Mouse (Mus musculus) myocyte (in vitro differentiated cells): Measurements from ENCODE around the gene Tacc2.

Experiments used
- CEBPB ChIP-seq: IDR thresholded peaks from 2 replicates; pipeline ENCODE4 v1.6.1; 2011; ENCODE audit warnings: mild to moderate bottlenecking, moderate library complexity; ENCODE audit not compliant: poor library complexity, insufficient read depth, severe bottlenecking
- MYOD1 ChIP-seq, 3 experiments: IDR thresholded peaks; one replicate each; pipeline ENCODE4 v1.6.1; 2011; ENCODE audit warnings: control low read depth in 2 of 3, low read depth in 2 of 3, mild to moderate bottlenecking in 2 of 3, moderate library complexity in 1 of 3; ENCODE audit not compliant: insufficient read length in 2 of 3, control insufficient read depth in 1 of 3
- MYOG ChIP-seq, 3 experiments: IDR thresholded peaks; one replicate each; pipeline ENCODE4 v1.6.1; 2011; ENCODE audit warnings: control low read depth in 2 of 3, low read depth in 2 of 3, mild to moderate bottlenecking in 2 of 3; ENCODE audit not compliant: insufficient read length in 2 of 3, control insufficient read depth in 1 of 3, insufficient read depth in 1 of 3
- POLR2A ChIP-seq: IDR thresholded peaks from one replicate; pipeline ENCODE4 v1.6.1; 2011; ENCODE audit warnings: low read depth, mild to moderate bottlenecking, control low read depth, moderate library complexity; ENCODE audit not compliant: insufficient read length
- POLR2AphosphoS2 ChIP-seq: IDR thresholded peaks from one replicate; pipeline ENCODE4 v1.6.1; 2011; ENCODE audit warnings: low read depth, control low read depth; ENCODE audit not compliant: insufficient read length
- USF1 ChIP-seq: IDR thresholded peaks from one replicate; pipeline ENCODE4 v1.6.1; 2011; ENCODE audit warnings: low read depth, mild to moderate bottlenecking, control low read depth, moderate library complexity

DNA sequence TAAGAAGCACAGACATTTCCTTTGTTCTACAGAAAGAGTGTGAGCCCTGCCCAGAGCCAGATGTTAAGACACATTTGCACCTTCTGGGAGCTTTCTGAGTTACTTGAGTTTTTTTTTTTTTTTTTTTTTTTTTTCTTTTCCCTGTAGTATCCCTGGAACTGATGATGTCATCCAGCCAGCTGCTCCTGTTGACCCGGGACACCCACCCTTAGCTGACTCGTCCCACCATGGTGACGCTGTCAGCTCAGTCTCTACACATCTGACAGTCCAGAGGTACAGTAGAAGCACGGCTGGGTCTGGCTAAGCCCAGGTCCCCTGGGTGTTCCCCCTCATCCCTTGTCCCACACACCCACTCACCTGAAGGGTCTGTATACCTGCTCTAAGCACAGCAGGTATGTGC lies 85.6 kb downstream of the Tacc2 start:
- TF ChIP-seq POLR2A (no peak), MYOG (IDR thresholded peaks at IDR 0.05; ENCODE audit: control insufficient read depth in 1 of 3, insufficient read depth in 1 of 3, insufficient read length in 2 of 3, low read depth in 2 of 3) (peak in 1 of 3 experiments; percentile 39), POLR2AphosphoS2 (no peak), CEBPB (no peak), USF1 (no peak), MYOD1 (IDR thresholded peaks at IDR 0.05; ENCODE audit: control insufficient read depth in 1 of 3, insufficient read length in 2 of 3, low read depth in 2 of 3) (peak in 2 of 3 experiments; percentile 16 to 68)
